Mouse (Mus musculus) urinary bladder, adult 2 months (tissue): ENCODE results near the gene Tenm1. TPM values are rescaled to one million over a fixed set of nuclear protein-coding genes. Genes with fewer than 3 reads are reported as not detected.

Experiments used
- polyA plus RNA-seq: library from polyadenylated mRNA; depleted of rRNA; stranded (reverse); fragments of >200 nt; gene quantifications from 2 replicates; pipeline ENCODE4 v1.2.3, GENCODE M21; 2012; rRNA removed

The Tenm1 gene
- polyA plus RNA-seq, 1 experiment: 0.03 TPM

Other genes starting within 250 kb of the Tenm1 start
- not detected in 2 replicates for gene Tex13c1, start 162.0 kb upstream of the Tenm1 start, polyA plus RNA-seq